Mouse (Mus musculus) hindbrain, embryonic 10.5 days (tissue): ENCODE data around the gene Dlg2. TPM values are rescaled to one million over a fixed set of nuclear protein-coding genes. Genes with fewer than 3 reads are reported as not detected.

Experiments used
- DNase-seq: peaks from one replicate; pipeline ENCODE4 v3.0.0-alpha.2; 2017; ENCODE audit warnings: low spot score
- H3K27ac ChIP-seq: fragments of 300-500 bp; sonication (generic); 2 replicates; pipeline ENCODE4 v1.5.1; 2016; ENCODE audit warnings: mild to moderate bottlenecking, moderate library complexity
- H3K27me3 ChIP-seq: fragments of 300-500 bp; sonication (generic); 2 replicates; pipeline ENCODE4 v1.6.1; 2016; ENCODE audit warnings: mild to moderate bottlenecking; ENCODE audit not compliant: poor library complexity, insufficient read depth, severe bottlenecking
- H3K36me3 ChIP-seq: fragments of 300-500 bp; sonication (generic); 2 replicates; pipeline ENCODE4 v1.6.1; 2016; ENCODE audit warnings: mild to moderate bottlenecking, moderate library complexity
- H3K4me1 ChIP-seq: fragments of 300-500 bp; sonication (generic); replicated peaks from 2 replicates; pipeline ENCODE4 v1.6.1; 2016; ENCODE audit warnings: mild to moderate bottlenecking
- H3K4me3 ChIP-seq: fragments of 300-500 bp; sonication (generic); 2 replicates; pipeline ENCODE4 v1.5.1; 2016; ENCODE audit warnings: mild to moderate bottlenecking, moderate library complexity
- H3K9me3 ChIP-seq: fragments of 300-500 bp; sonication (generic); 2 replicates; pipeline ENCODE4 v1.6.1; 2016; ENCODE audit warnings: mild to moderate bottlenecking, moderate library complexity
- WGBS: fragments of 180-500 bp; shearing (Covaris S2); methylation state at CpG from one replicate; pipeline ENCODE4 v1.1.7; 2016; 5-methylcytosine and 5-hydroxymethylcytosine counted together
- polyA plus RNA-seq: library from polyadenylated mRNA; unstranded; fragments of >200 nt; fragmentation: Nextera tagmentation; extraction: Ambion mirVana; gene quantifications from 2 replicates; pipeline ENCODE4 v1.2.1, GENCODE M21; 2016

The Dlg2 gene
- polyA plus RNA-seq, 1 experiment from 2014 or later, result 2.2 TPM

GRCm38 (mm10) chr7:90587795-90588194 is 111.3 kb downstream of the Dlg2 start:
- H3K9me3 ChIP-seq, result no peaks in the 10 kb centered on the region
- H3K27me3 ChIP-seq, result no peaks in the 10 kb centered on the region
- H3K4me3 ChIP-seq, result no peak overlapping the region
- H3K36me3 ChIP-seq, result no peaks in the 10 kb centered on the region
- 68% methylated on average over 2 of the region's 2 CpGs for WGBS
- H3K27ac ChIP-seq, result no peak overlapping the region
- DNase-seq, result no peak
- no peaks in the 10 kb centered on the region for H3K4me1 ChIP-seq

- DNase-seq, result no peak
- Histone ChIP-seq H3K27me3 (no peaks in the 10 kb centered on the region), H3K27ac (no peak overlapping the region), H3K4me1 (no peaks in the 10 kb centered on the region), H3K36me3 (no peaks in the 10 kb centered on the region), H3K4me3 (no peak overlapping the region), H3K9me3 (no peaks in the 10 kb centered on the region)
- 86% methylated on average over 1 of the region's 1 CpGs for WGBS
These were observed 111.8 kb downstream of the Dlg2 start for GRCm38 (mm10) chr7:90588318-90588717.

- DNase-seq, result no peak
- Histone ChIP-seq H3K27me3 (no peaks in the 10 kb centered on the region), H3K36me3 (no peaks in the 10 kb centered on the region), H3K9me3 (no peaks in the 10 kb centered on the region), H3K27ac (no peak overlapping the region), H3K4me1 (no peaks in the 10 kb centered on the region), H3K4me3 (no peak overlapping the region)
- WGBS, result 68% methylated on average over 2 of the region's 2 CpGs
These were observed 133.3 kb downstream of the Dlg2 start for GRCm38 (mm10) chr7:90609764-90610163.

GRCm38 (mm10) chr7:90630546-90630945 is 154.1 kb downstream of the Dlg2 start:
- no peaks in the 10 kb centered on the region for H3K36me3 ChIP-seq
- no peak for DNase-seq
- H3K27ac ChIP-seq, result no peak overlapping the region
- no peak overlapping the region for H3K4me3 ChIP-seq
- H3K9me3 ChIP-seq, result no peaks in the 10 kb centered on the region
- no peaks in the 10 kb centered on the region for H3K4me1 ChIP-seq
- WGBS, result 90% methylated on average over 3 of the region's 3 CpGs
- no peaks in the 10 kb centered on the region for H3K27me3 ChIP-seq

GRCm38 (mm10) chr7:90649512-90649911 is 173.0 kb downstream of the Dlg2 start:
- no peaks in the 10 kb centered on the region for H3K9me3 ChIP-seq
- no peaks in the 10 kb centered on the region for H3K27me3 ChIP-seq
- H3K4me1 ChIP-seq, result no peaks in the 10 kb centered on the region
- H3K36me3 ChIP-seq, result no peaks in the 10 kb centered on the region
- H3K27ac ChIP-seq, result no peak overlapping the region
- no peak overlapping the region for H3K4me3 ChIP-seq
- DNase-seq, result no peak
- WGBS, result 80% methylated on average over 1 of the region's 1 CpGs

- no peak for DNase-seq
- no peaks in the 10 kb centered on the region for H3K27me3 ChIP-seq
- 68% methylated on average over 6 of the region's 6 CpGs for WGBS
- no peak overlapping the region for H3K27ac ChIP-seq
- no peaks in the 10 kb centered on the region for H3K36me3 ChIP-seq
- H3K4me1 ChIP-seq, result no peaks in the 10 kb centered on the region
- no peak overlapping the region for H3K4me3 ChIP-seq
- no peaks in the 10 kb centered on the region for H3K9me3 ChIP-seq
These were observed 174.7 kb downstream of the Dlg2 start for GRCm38 (mm10) chr7:90651128-90651527.

- H3K4me3 ChIP-seq, result no peak overlapping the region
- H3K27me3 ChIP-seq, result no peaks in the 10 kb centered on the region
- no peak overlapping the region for H3K27ac ChIP-seq
- no peaks in the 10 kb centered on the region for H3K36me3 ChIP-seq
- H3K9me3 ChIP-seq, result no peaks in the 10 kb centered on the region
- no peak for DNase-seq
- WGBS, result 89% methylated on average over 2 of the region's 2 CpGs
- no peaks in the 10 kb centered on the region for H3K4me1 ChIP-seq
These were observed 175.1 kb downstream of the Dlg2 start for GRCm38 (mm10) chr7:90651611-90652010.

GRCm38 (mm10) chr7:90658593-90658992 is 182.1 kb downstream of the Dlg2 start:
- no peak overlapping the region for H3K4me3 ChIP-seq
- WGBS, result 78% methylated on average over 3 of the region's 3 CpGs
- no peaks in the 10 kb centered on the region for H3K4me1 ChIP-seq
- no peak for DNase-seq
- no peak overlapping the region for H3K27ac ChIP-seq
- no peaks in the 10 kb centered on the region for H3K9me3 ChIP-seq
- no peaks in the 10 kb centered on the region for H3K27me3 ChIP-seq
- H3K36me3 ChIP-seq, result no peaks in the 10 kb centered on the region

GRCm38 (mm10) chr7:90694050-90694449 is 217.6 kb downstream of the Dlg2 start:
- H3K4me3 ChIP-seq, result no peak overlapping the region
- H3K36me3 ChIP-seq, result no peaks in the 10 kb centered on the region
- no peak overlapping the region for H3K27ac ChIP-seq
- H3K4me1 ChIP-seq, result no peaks in the 10 kb centered on the region
- no peaks in the 10 kb centered on the region for H3K9me3 ChIP-seq
- no peak for DNase-seq
- no peaks in the 10 kb centered on the region for H3K27me3 ChIP-seq

- no peak overlapping the region for H3K4me3 ChIP-seq
- 59% methylated on average over 7 of the region's 7 CpGs for WGBS
- no peaks in the 10 kb centered on the region for H3K9me3 ChIP-seq
- DNase-seq, result no peak
- H3K27me3 ChIP-seq, result no peaks in the 10 kb centered on the region
- no peak overlapping the region for H3K27ac ChIP-seq
- H3K36me3 ChIP-seq, result no peaks in the 10 kb centered on the region
- H3K4me1 ChIP-seq, result no peaks in the 10 kb centered on the region
These were observed 219.9 kb downstream of the Dlg2 start for GRCm38 (mm10) chr7:90696181-90696950.

- Histone ChIP-seq H3K4me3 (no peak overlapping the region), H3K27ac (no peak overlapping the region), H3K9me3 (no peaks in the 10 kb centered on the region), H3K4me1 (no peaks in the 10 kb centered on the region), H3K27me3 (no peaks in the 10 kb centered on the region), H3K36me3 (no peaks in the 10 kb centered on the region)
- DNase-seq, result no peak
- 66% methylated on average over 7 of the region's 7 CpGs for WGBS
These were observed 226.8 kb downstream of the Dlg2 start for GRCm38 (mm10) chr7:90703163-90703852.

- Histone ChIP-seq H3K4me1 (no peaks in the 10 kb centered on the region), H3K36me3 (no peaks in the 10 kb centered on the region), H3K27me3 (no peaks in the 10 kb centered on the region), H3K4me3 (no peak overlapping the region), H3K9me3 (no peaks in the 10 kb centered on the region), H3K27ac (no peak overlapping the region)
- no peak for DNase-seq
- WGBS, result 77% methylated on average over 1 of the region's 1 CpGs
These were observed 227.5 kb downstream of the Dlg2 start for GRCm38 (mm10) chr7:90703951-90704350.

GRCm38 (mm10) chr7:90734086-90734485 is 257.6 kb downstream of the Dlg2 start:
- no peaks in the 10 kb centered on the region for H3K27me3 ChIP-seq
- no peak overlapping the region for H3K27ac ChIP-seq
- DNase-seq, result peak; percentile 6
- H3K4me3 ChIP-seq, result no peak overlapping the region
- peaks cover 6% of the 10 kb centered on the region; the same call in 1 of the 2 replicates for H3K4me1 ChIP-seq
- no peaks in the 10 kb centered on the region for H3K36me3 ChIP-seq
- H3K9me3 ChIP-seq, result no peaks in the 10 kb centered on the region
- WGBS, result 45% methylated on average over 3 of the region's 3 CpGs
